Mouse (Mus musculus) midbrain, embryonic 12.5 days (tissue): ENCODE data around the gene Prpsap1. TPM values are rescaled to one million over a fixed set of nuclear protein-coding genes. Genes with fewer than 3 reads are reported as not detected.

Experiments
- ATAC-seq: fragments of 200-750 bp; cut with Nextera tagmentation; 2 replicates; pipeline ENCODE4 v1.8.0; 2017; ENCODE audit warnings: low read depth, moderate TSS enrichment, moderate library complexity; ENCODE audit not compliant: low FRiP score
- H3K27ac ChIP-seq: fragments of 300-500 bp; sonication (generic); replicated peaks from 2 replicates; pipeline ENCODE4 v1.5.1; 2016; ENCODE audit warnings: mild to moderate bottlenecking
- H3K27me3 ChIP-seq: fragments of 300-500 bp; sonication (generic); 2 replicates; pipeline ENCODE4 v1.6.1; 2016; ENCODE audit warnings: mild to moderate bottlenecking
- H3K36me3 ChIP-seq: fragments of 300-500 bp; sonication (generic); 2 replicates; pipeline ENCODE4 v1.6.1; 2016
- H3K4me1 ChIP-seq: fragments of 300-500 bp; sonication (generic); 2 replicates; pipeline ENCODE4 v1.6.1; 2016
- H3K4me2 ChIP-seq: fragments of 300-500 bp; sonication (generic); replicated peaks from 2 replicates; pipeline ENCODE4 v1.6.1; 2016; ENCODE audit warnings: mild to moderate bottlenecking, moderate library complexity
- H3K4me3 ChIP-seq: fragments of 300-500 bp; sonication (generic); 2 replicates; pipeline ENCODE4 v1.5.1; 2016; ENCODE audit warnings: mild to moderate bottlenecking
- H3K9ac ChIP-seq: fragments of 300-500 bp; sonication (generic); replicated peaks from 2 replicates; pipeline ENCODE4 v1.6.1; 2016; ENCODE audit warnings: mild to moderate bottlenecking, moderate library complexity
- H3K9me3 ChIP-seq: fragments of 300-500 bp; sonication (generic); 2 replicates; pipeline ENCODE4 v1.6.1; 2016; ENCODE audit warnings: mild to moderate bottlenecking
- WGBS: fragments of 180-500 bp; shearing (Covaris S2); methylation state at CpG from one replicate; pipeline ENCODE4 v1.1.7; 2016; 5-methylcytosine and 5-hydroxymethylcytosine counted together
- polyA plus RNA-seq: library from polyadenylated mRNA; unstranded; fragments of >200 nt; fragmentation: Nextera tagmentation; extraction: Ambion mirVana; gene quantifications from 2 replicates; pipeline ENCODE4 v1.2.1, GENCODE M21; 2016

Gene Prpsap1
- polyA plus RNA-seq, 1 experiment from 2014 or later: 183 TPM

- Histone ChIP-seq H3K9ac (no peak overlapping the region), H3K4me1 (0 out of 2 replicates have a peak, but pooled peaks cover 5% of the 10 kb centered on the region), H3K4me3 (no peak overlapping the region), H3K36me3 (no peaks in the 10 kb centered on the region), H3K9me3 (no peaks in the 10 kb centered on the region), H3K27ac (no peak overlapping the region), H3K4me2 (no peak overlapping the region), H3K27me3 (0 out of 2 replicates have a peak, but pooled peaks cover 3% of the 10 kb centered on the region)
- 76% methylated on average over 2 of the region's 2 CpGs for WGBS
- no peak for ATAC-seq
Measured at GRCm38 (mm10) chr11:116422562-116422961, 71.4 kb downstream of the Prpsap1 start.

DNA sequence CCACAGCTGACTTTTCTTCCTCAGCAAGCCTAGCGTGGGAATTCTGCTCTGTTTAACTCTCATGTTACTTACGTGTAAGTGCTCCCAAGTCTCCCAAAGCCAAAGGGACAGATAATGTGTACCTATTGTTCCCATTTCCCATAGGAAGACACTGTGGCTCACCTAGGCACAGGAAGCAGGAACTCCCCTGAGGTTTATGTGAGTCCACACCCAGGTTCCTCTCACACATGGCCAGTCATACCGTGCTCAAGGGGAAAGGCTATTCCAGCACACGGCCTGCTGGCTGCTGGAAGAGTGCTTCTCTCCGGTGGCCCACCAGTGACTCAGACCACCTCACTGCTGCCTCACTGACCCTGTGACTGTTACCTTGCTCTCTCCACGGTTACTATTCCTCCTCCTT is 72.9 kb downstream of the Prpsap1 start:
- no peak overlapping the region for H3K9ac ChIP-seq
- no peaks in the 10 kb centered on the region for H3K36me3 ChIP-seq
- H3K4me3 ChIP-seq: no peak overlapping the region
- no peak for ATAC-seq
- no peaks in the 10 kb centered on the region for H3K9me3 ChIP-seq
- H3K4me1 ChIP-seq: 0 out of 2 replicates have a peak, but pooled peaks cover 5% of the 10 kb centered on the region
- H3K27me3 ChIP-seq: 0 out of 2 replicates have a peak, but pooled peaks cover 3% of the 10 kb centered on the region
- WGBS: 85% methylated on average over 6 of the region's 6 CpGs
- no peak overlapping the region for H3K27ac ChIP-seq
- H3K4me2 ChIP-seq: no peak overlapping the region

Other genes with a start within 250 kb of the Prpsap1 start
- gene Srp68, start 220.0 kb downstream of the Prpsap1 start, polyA plus RNA-seq: 84.2 and 85.6 TPM in 2 replicates
- gene Galr2, start 213.3 kb downstream of the Prpsap1 start, polyA plus RNA-seq: 0.21 and 0.24 TPM in 2 replicates
- gene Exoc7, start 187.0 kb downstream of the Prpsap1 start, polyA plus RNA-seq: 83.4 and 83.5 TPM in 2 replicates
- 9.8 and 10.5 TPM in 2 replicates for gene Foxj1, start 158.8 kb downstream of the Prpsap1 start, polyA plus RNA-seq
- gene Rnf157, start 81.2 kb downstream of the Prpsap1 start, polyA plus RNA-seq: 35.7 and 37.8 TPM in 2 replicates
- 47.7 and 52.5 TPM in 2 replicates for gene Ubald2, start 60.1 kb downstream of the Prpsap1 start, polyA plus RNA-seq
- not detected in 2 replicates for gene Qrich2, start 28.0 kb downstream of the Prpsap1 start, polyA plus RNA-seq
- 4.6 and 7.1 TPM in 2 replicates for gene Sphk1, start 36.7 kb upstream of the Prpsap1 start, polyA plus RNA-seq
- 17.9 and 19.0 TPM in 2 replicates for gene Ube2o, start 87.2 kb upstream of the Prpsap1 start, polyA plus RNA-seq
- 0.18 and 0.41 TPM in 2 replicates for gene Aanat, start 92.2 kb upstream of the Prpsap1 start, polyA plus RNA-seq
- 1.1 and 1.8 TPM in 2 replicates for gene Rhbdf2, start 132.8 kb upstream of the Prpsap1 start, polyA plus RNA-seq
- 0.37 and 0.63 TPM in 2 replicates for gene Prcd, start 159.3 kb upstream of the Prpsap1 start, polyA plus RNA-seq
- 2.8 and 3.5 TPM in 2 replicates for gene Cygb, start 160.1 kb upstream of the Prpsap1 start, polyA plus RNA-seq